Mouse (Mus musculus) neural tube, embryonic 13.5 days (tissue): ENCODE measurements around the gene Dirc2. TPM values are rescaled to one million over a fixed set of nuclear protein-coding genes. Genes with fewer than 3 reads are reported as not detected.

ENCODE experiments used
- ATAC-seq: fragments of 200-750 bp; cut with Nextera tagmentation; 2 replicates; pipeline ENCODE4 v1.8.0; 2017; ENCODE audit warnings: low read depth, mild to moderate bottlenecking, moderate TSS enrichment, moderate library complexity
- H3K27ac ChIP-seq: fragments of 300-500 bp; sonication (generic); replicated peaks from 2 replicates; pipeline ENCODE4 v1.5.1; 2015; ENCODE audit warnings: moderate library complexity, mild to moderate bottlenecking, inconsistent platforms
- H3K27me3 ChIP-seq: fragments of 300-500 bp; sonication (generic); 2 replicates; pipeline ENCODE4 v1.6.1; 2015; ENCODE audit warnings: mild to moderate bottlenecking, inconsistent platforms
- H3K36me3 ChIP-seq: fragments of 300-500 bp; sonication (generic); 2 replicates; pipeline ENCODE4 v1.6.1; 2015; ENCODE audit warnings: mild to moderate bottlenecking, inconsistent platforms
- H3K4me1 ChIP-seq: fragments of 300-500 bp; sonication (generic); replicated peaks from 2 replicates; pipeline ENCODE4 v1.6.1; 2015; ENCODE audit warnings: inconsistent platforms
- H3K4me2 ChIP-seq: fragments of 300-500 bp; sonication (generic); 2 replicates; pipeline ENCODE4 v1.6.1; 2015; ENCODE audit warnings: inconsistent platforms, mild to moderate bottlenecking, moderate library complexity
- H3K4me3 ChIP-seq: fragments of 300-500 bp; sonication (generic); 2 replicates; pipeline ENCODE4 v1.5.1; 2015; ENCODE audit warnings: mild to moderate bottlenecking, inconsistent platforms
- H3K9ac ChIP-seq: fragments of 300-500 bp; sonication (generic); 2 replicates; pipeline ENCODE4 v1.6.1; 2015; ENCODE audit warnings: moderate library complexity, mild to moderate bottlenecking, inconsistent platforms
- H3K9me3 ChIP-seq: fragments of 300-500 bp; sonication (generic); 2 replicates; pipeline ENCODE4 v1.6.1; 2016; ENCODE audit warnings: inconsistent platforms
- WGBS: fragments of 180-500 bp; shearing (Covaris S2); methylation state at CpG from one replicate; pipeline ENCODE4 v1.1.7; 2015; 5-methylcytosine and 5-hydroxymethylcytosine counted together
- polyA plus RNA-seq: library from polyadenylated mRNA; unstranded; fragments of >200 nt; fragmentation: Nextera tagmentation; extraction: Ambion mirVana; gene quantifications from 2 replicates; pipeline ENCODE4 v1.2.1, GENCODE M21; 2015

Gene Dirc2
- polyA plus RNA-seq, 1 experiment from 2014 or later = 33.7 TPM

- peak; percentile 63 for ATAC-seq
- Histone ChIP-seq H3K4me3 (no peak overlapping the region), H3K27ac (peak overlapping the region; percentile 57), H3K9ac (no peak overlapping the region), H3K4me2 (no peak overlapping the region), H3K9me3 (no peaks in the 10 kb centered on the region), H3K4me1 (peaks cover 25% of the 10 kb centered on the region), H3K36me3 (peaks cover 21% of the 10 kb centered on the region), H3K27me3 (no peaks in the 10 kb centered on the region)
- 77% methylated on average over 6 of the region's 6 CpGs for WGBS
Observed at GRCm38 (mm10) chr16:35787163-35787562, 18.0 kb upstream of the Dirc2 start.

GRCm38 (mm10) chr16:35784134-35784725, 15.1 kb upstream of the Dirc2 start:
- ATAC-seq = no peak
- Histone ChIP-seq H3K9me3 (no peaks in the 10 kb centered on the region), H3K9ac (no peak overlapping the region), H3K27ac (no peak overlapping the region), H3K4me2 (no peak overlapping the region), H3K4me3 (no peak overlapping the region), H3K4me1 (peaks cover 25% of the 10 kb centered on the region), H3K27me3 (no peaks in the 10 kb centered on the region), H3K36me3 (0 out of 2 replicates have a peak, but pooled peaks cover 10% of the 10 kb centered on the region)
- WGBS = 87% methylated on average over 7 of the region's 7 CpGs

GRCm38 (mm10) chr16:35783207-35783573, 14.0 kb upstream of the Dirc2 start:
- WGBS = 96% methylated on average over 3 of the region's 3 CpGs
- no peaks in the 10 kb centered on the region for H3K27me3 ChIP-seq
- H3K9me3 ChIP-seq = no peaks in the 10 kb centered on the region
- peaks cover 25% of the 10 kb centered on the region for H3K4me1 ChIP-seq
- ATAC-seq = no peak
- H3K4me3 ChIP-seq = no peak overlapping the region
- H3K4me2 ChIP-seq = no peak overlapping the region
- H3K9ac ChIP-seq = no peak overlapping the region
- H3K36me3 ChIP-seq = 0 out of 2 replicates have a peak, but pooled peaks cover 7% of the 10 kb centered on the region
- H3K27ac ChIP-seq = no peak overlapping the region

GRCm38 (mm10) chr16:35782451-35783206, 13.5 kb upstream of the Dirc2 start:
- Histone ChIP-seq H3K4me1 (peaks cover 23% of the 10 kb centered on the region), H3K4me3 (no peak overlapping the region), H3K27me3 (no peaks in the 10 kb centered on the region), H3K4me2 (no peak overlapping the region), H3K9ac (no peak overlapping the region), H3K9me3 (no peaks in the 10 kb centered on the region), H3K36me3 (0 out of 2 replicates have a peak, but pooled peaks cover 4% of the 10 kb centered on the region), H3K27ac (no peak overlapping the region; the same call in 1 of the 2 replicates)
- WGBS = 82% methylated on average over 13 of the region's 13 CpGs
- no peak for ATAC-seq

GRCm38 (mm10) chr16:35781651-35782050, 12.5 kb upstream of the Dirc2 start:
- no peaks in the 10 kb centered on the region for H3K36me3 ChIP-seq
- no peaks in the 10 kb centered on the region for H3K27me3 ChIP-seq
- no peak overlapping the region for H3K9ac ChIP-seq
- WGBS = 81% methylated on average over 5 of the region's 5 CpGs
- H3K4me2 ChIP-seq = no peak overlapping the region
- H3K27ac ChIP-seq = no peak overlapping the region
- ATAC-seq = no peak
- H3K9me3 ChIP-seq = no peaks in the 10 kb centered on the region
- H3K4me1 ChIP-seq = peaks cover 13% of the 10 kb centered on the region; the same call in 1 of the 2 replicates
- no peak overlapping the region for H3K4me3 ChIP-seq

- Histone ChIP-seq H3K36me3 (no peaks in the 10 kb centered on the region), H3K4me3 (no peak overlapping the region), H3K9me3 (no peaks in the 10 kb centered on the region), H3K4me1 (peaks cover 13% of the 10 kb centered on the region; the same call in 1 of the 2 replicates), H3K27me3 (no peaks in the 10 kb centered on the region), H3K4me2 (no peak overlapping the region), H3K27ac (no peak overlapping the region), H3K9ac (no peak overlapping the region)
- 89% methylated on average over 9 of the region's 9 CpGs for WGBS
- no peak for ATAC-seq
Observed at GRCm38 (mm10) chr16:35781096-35781495, 11.9 kb upstream of the Dirc2 start.

GRCm38 (mm10) chr16:35779681-35780080, 10.5 kb upstream of the Dirc2 start:
- no peaks in the 10 kb centered on the region for H3K36me3 ChIP-seq
- H3K9me3 ChIP-seq = no peaks in the 10 kb centered on the region
- H3K27me3 ChIP-seq = no peaks in the 10 kb centered on the region
- WGBS = 63% methylated on average over 7 of the region's 7 CpGs
- H3K4me1 ChIP-seq = peaks cover 13% of the 10 kb centered on the region; the same call in 1 of the 2 replicates
- no peak overlapping the region for H3K4me2 ChIP-seq
- peak; percentile 71 for ATAC-seq
- no peak overlapping the region for H3K4me3 ChIP-seq
- H3K9ac ChIP-seq = no peak overlapping the region
- no peak overlapping the region for H3K27ac ChIP-seq

GRCm38 (mm10) chr16:35777768-35778167, 8.6 kb upstream of the Dirc2 start:
- WGBS = 98% methylated on average over 4 of the region's 4 CpGs
- no peak for ATAC-seq
- H3K4me3 ChIP-seq = no peak overlapping the region

GRCm38 (mm10) chr16:35776737-35777136, 7.6 kb upstream of the Dirc2 start:
- H3K27me3 ChIP-seq = no peaks in the 10 kb centered on the region
- no peaks in the 10 kb centered on the region for H3K36me3 ChIP-seq
- ATAC-seq = no peak
- H3K4me1 ChIP-seq = peaks cover 10% of the 10 kb centered on the region
- 95% methylated on average over 7 of the region's 7 CpGs for WGBS
- no peak overlapping the region for H3K4me3 ChIP-seq
- H3K9me3 ChIP-seq = no peaks in the 10 kb centered on the region
- no peak overlapping the region for H3K27ac ChIP-seq
- no peak overlapping the region for H3K4me2 ChIP-seq
- H3K9ac ChIP-seq = no peak overlapping the region

More at GRCm38 (mm10) chr16:35777768-35778167, 8.6 kb upstream of the Dirc2 start:
- Histone ChIP-seq H3K27me3 (no peaks in the 10 kb centered on the region), H3K9me3 (no peaks in the 10 kb centered on the region), H3K4me1 (0 out of 2 replicates have a peak, but pooled peaks cover 5% of the 10 kb centered on the region), H3K9ac (no peak overlapping the region), H3K27ac (no peak overlapping the region), H3K36me3 (no peaks in the 10 kb centered on the region), H3K4me2 (no peak overlapping the region)

- no peak for ATAC-seq
- H3K27ac ChIP-seq = no peak overlapping the region
- H3K27me3 ChIP-seq = no peaks in the 10 kb centered on the region
- no peaks in the 10 kb centered on the region for H3K9me3 ChIP-seq
- H3K36me3 ChIP-seq = no peaks in the 10 kb centered on the region
- 94% methylated on average over 1 of the region's 1 CpGs for WGBS
- no peak overlapping the region for H3K4me3 ChIP-seq
- no peak overlapping the region for H3K9ac ChIP-seq
- H3K4me1 ChIP-seq = peaks cover 19% of the 10 kb centered on the region
- no peak overlapping the region for H3K4me2 ChIP-seq
Observed at GRCm38 (mm10) chr16:35775835-35776234, 6.7 kb upstream of the Dirc2 start.

- WGBS = 81% methylated on average over 5 of the region's 5 CpGs
- Histone ChIP-seq H3K4me3 (no peak overlapping the region), H3K4me2 (no peak overlapping the region), H3K36me3 (no peaks in the 10 kb centered on the region), H3K27me3 (no peaks in the 10 kb centered on the region), H3K9ac (no peak overlapping the region), H3K27ac (no peak overlapping the region), H3K4me1 (peaks cover 41% of the 10 kb centered on the region), H3K9me3 (no peaks in the 10 kb centered on the region)
- ATAC-seq = no peak
Observed at GRCm38 (mm10) chr16:35772598-35772997, 3.4 kb upstream of the Dirc2 start.

- Histone ChIP-seq H3K27ac (no peak overlapping the region), H3K36me3 (no peaks in the 10 kb centered on the region), H3K4me2 (peak overlapping the region; percentile 91), H3K27me3 (no peaks in the 10 kb centered on the region), H3K9me3 (no peaks in the 10 kb centered on the region), H3K9ac (no peak overlapping the region), H3K4me1 (peaks cover 48% of the 10 kb centered on the region), H3K4me3 (no peak overlapping the region)
- ATAC-seq = no peak
- WGBS = 87% methylated on average over 5 of the region's 5 CpGs
Observed at GRCm38 (mm10) chr16:35771606-35772005, 2.5 kb upstream of the Dirc2 start.
